Mouse (Mus musculus) ES-Bruce4 (cell line): Measurements from ENCODE around the gene Dcxr. TPM values are rescaled to one million over a fixed set of nuclear protein-coding genes. Genes with fewer than 3 reads are reported as not detected.

Source experiments
- H3K27ac ChIP-seq: 2 replicates; pipeline ENCODE4 v1.5.1; 2012; ENCODE audit warnings: low read length, inconsistent platforms; ENCODE audit not compliant: insufficient read depth
- H3K27me3 ChIP-seq: 2 replicates; pipeline ENCODE4 v1.6.1; 2012; ENCODE audit warnings: mild to moderate bottlenecking, low read length, inconsistent platforms; ENCODE audit not compliant: control insufficient read depth, poor library complexity, insufficient read depth, severe bottlenecking
- H3K36me3 ChIP-seq: 2 replicates; pipeline ENCODE4 v1.6.1; 2012; ENCODE audit warnings: inconsistent platforms, mild to moderate bottlenecking, low read length, moderate library complexity; ENCODE audit not compliant: control insufficient read depth, poor library complexity, insufficient read depth, severe bottlenecking
- H3K4me1 ChIP-seq: one replicate; pipeline ENCODE4 v1.8.1; 2011; ENCODE audit warnings: low read length; ENCODE audit not compliant: control insufficient read depth, insufficient read depth
- H3K4me3 ChIP-seq: 2 replicates; pipeline ENCODE4 v1.5.1; 2011; ENCODE audit warnings: low read depth, mild to moderate bottlenecking, low read length
- H3K9ac ChIP-seq: 2 replicates; pipeline ENCODE4 v1.6.1; 2012; ENCODE audit warnings: low read depth, mild to moderate bottlenecking, inconsistent platforms; ENCODE audit not compliant: poor library complexity, severe bottlenecking
- H3K9me3 ChIP-seq: replicated peaks from 2 replicates; pipeline ENCODE4 v1.6.1; 2012; ENCODE audit warnings: mild to moderate bottlenecking, low read length, inconsistent platforms; ENCODE audit not compliant: control insufficient read depth, poor library complexity, insufficient read depth, severe bottlenecking
- CTCF ChIP-seq: IDR thresholded peaks from one replicate; pipeline ENCODE4 v1.8.1; 2011; ENCODE audit warnings: low read depth, low read length
- EP300 ChIP-seq: IDR thresholded peaks from 2 replicates; pipeline ENCODE4 v1.6.1; 2011; ENCODE audit warnings: low read depth, low read length; ENCODE audit not compliant: insufficient read depth
- POLR2A ChIP-seq: IDR thresholded peaks from one replicate; pipeline ENCODE4 v1.8.1; 2011; ENCODE audit warnings: low read length; ENCODE audit not compliant: insufficient read depth
- polyA plus RNA-seq: library from polyadenylated mRNA; stranded (reverse); fragments of >200 nt; gene quantifications from 2 replicates; pipeline ENCODE4 v1.2.4, GENCODE M21; 2011; ENCODE audit warnings: low read depth; ENCODE audit not compliant: missing spikeins, insufficient read depth, insufficient read length

The Dcxr gene
- polyA plus RNA-seq, 1 experiment = 54.3 TPM

- Histone ChIP-seq H3K36me3 (peaks cover 3% of the 10 kb centered on the region; the same call in 1 of the 2 replicates), H3K4me1 (peaks cover 9% of the 10 kb centered on the region), H3K4me3 (no peak overlapping the region), H3K27ac (no peak overlapping the region), H3K27me3 (no peaks in the 10 kb centered on the region), H3K9me3 (no peaks in the 10 kb centered on the region), H3K9ac (no peak overlapping the region)
- TF ChIP-seq POLR2A (no peak), CTCF (no peak), EP300 (no peak)
These were observed 15.0 kb downstream of the Dcxr start for GRCm38 (mm10) chr11:120711980-120712604.

- TF ChIP-seq POLR2A (no peak), EP300 (no peak), CTCF (no peak)
- Histone ChIP-seq H3K9me3 (no peaks in the 10 kb centered on the region), H3K27me3 (no peaks in the 10 kb centered on the region), H3K9ac (no peak overlapping the region), H3K36me3 (peaks cover 3% of the 10 kb centered on the region; the same call in 1 of the 2 replicates), H3K27ac (no peak overlapping the region), H3K4me3 (no peak overlapping the region), H3K4me1 (peaks cover 12% of the 10 kb centered on the region)
These were observed 16.4 kb downstream of the Dcxr start for GRCm38 (mm10) chr11:120710672-120711071.

- no peak overlapping the region for H3K4me3 ChIP-seq
- peaks cover 3% of the 10 kb centered on the region; the same call in 1 of the 2 replicates for H3K36me3 ChIP-seq
- no peak for TF ChIP-seq CTCF
- no peak for TF ChIP-seq EP300
- no peak for TF ChIP-seq POLR2A
- H3K9me3 ChIP-seq = no peaks in the 10 kb centered on the region
- H3K4me1 ChIP-seq = peaks cover 19% of the 10 kb centered on the region
- H3K27me3 ChIP-seq = no peaks in the 10 kb centered on the region
- no peak overlapping the region for H3K9ac ChIP-seq
- H3K27ac ChIP-seq = no peak overlapping the region
These were observed 17.5 kb downstream of the Dcxr start for GRCm38 (mm10) chr11:120709551-120709950.

GRCm38 (mm10) chr11:120707969-120708368, 19.1 kb downstream of the Dcxr start:
- H3K4me1 ChIP-seq = peaks cover 25% of the 10 kb centered on the region
- H3K36me3 ChIP-seq = peaks cover 3% of the 10 kb centered on the region; the same call in 1 of the 2 replicates
- H3K9me3 ChIP-seq = no peaks in the 10 kb centered on the region
- H3K27me3 ChIP-seq = no peaks in the 10 kb centered on the region
- no peak for TF ChIP-seq POLR2A
- TF ChIP-seq CTCF = no peak
- TF ChIP-seq EP300 = no peak
- H3K27ac ChIP-seq = peak overlapping the region; percentile 59
- H3K9ac ChIP-seq = peak overlapping the region; percentile 37
- H3K4me3 ChIP-seq = no peak overlapping the region

GRCm38 (mm10) chr11:120707225-120707624, 19.9 kb downstream of the Dcxr start:
- H3K9ac ChIP-seq = no peak overlapping the region; the same call in 1 of the 2 replicates
- H3K27me3 ChIP-seq = no peaks in the 10 kb centered on the region
- H3K27ac ChIP-seq = no peak overlapping the region
- H3K9me3 ChIP-seq = no peaks in the 10 kb centered on the region
- no peak overlapping the region for H3K4me3 ChIP-seq
- TF ChIP-seq CTCF (no peak), POLR2A (no peak), EP300 (no peak)
- peaks cover 3% of the 10 kb centered on the region; the same call in 1 of the 2 replicates for H3K36me3 ChIP-seq
- H3K4me1 ChIP-seq = peaks cover 25% of the 10 kb centered on the region

- H3K36me3 ChIP-seq = peaks cover 3% of the 10 kb centered on the region; the same call in 1 of the 2 replicates
- H3K9ac ChIP-seq = no peak overlapping the region
These were observed 21.0 kb downstream of the Dcxr start for GRCm38 (mm10) chr11:120706120-120706519.

More at GRCm38 (mm10) chr11:120706120-120706519, 21.0 kb downstream of the Dcxr start:
- peaks cover 25% of the 10 kb centered on the region for H3K4me1 ChIP-seq
- no peaks in the 10 kb centered on the region for H3K9me3 ChIP-seq
- no peak overlapping the region for H3K4me3 ChIP-seq
- no peak overlapping the region for H3K27ac ChIP-seq
- no peak for TF ChIP-seq EP300
- no peak for TF ChIP-seq CTCF
- TF ChIP-seq POLR2A = no peak
- no peaks in the 10 kb centered on the region for H3K27me3 ChIP-seq
